Mouse (Mus musculus): Measurements from ENCODE around the gene Gm26938. TPM values are rescaled to one million over a fixed set of nuclear protein-coding genes. Genes with fewer than 3 reads are reported as not detected.

The Gm26938 gene
- total RNA-seq, 2 experiments from 2014 or later, result not detected

GRCm38 (mm10) chr5:139815964-139816363 is 10.2 kb downstream of the Gm26938 start:
- no peak for DNase-seq

DNA sequence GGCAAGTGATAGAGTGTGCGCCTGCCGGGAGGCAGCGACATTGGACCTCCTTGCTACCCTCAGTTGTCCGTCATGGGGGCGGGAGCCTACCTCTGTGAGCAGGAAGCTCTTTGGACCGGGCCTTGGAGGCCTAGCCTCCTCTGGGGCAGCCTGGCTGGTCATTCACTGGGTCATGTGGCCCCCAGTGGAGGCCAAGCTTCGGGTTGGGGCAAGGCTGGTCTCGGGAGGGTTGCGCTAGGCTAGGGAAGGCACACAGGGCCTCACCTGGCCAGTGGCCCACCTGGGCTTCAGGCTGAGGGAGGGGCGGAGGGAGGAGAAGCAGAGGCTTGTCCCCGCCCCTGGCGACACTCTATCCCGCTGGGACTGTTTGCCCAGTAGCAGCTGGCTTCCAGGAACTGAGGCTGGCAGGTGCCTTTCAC is 12.2 kb downstream of the Gm26938 start:
- DNase-seq, result no peak

GRCm38 (mm10) chr5:139813126-139813490 is 13.1 kb downstream of the Gm26938 start:
- DNase-seq, result no peak

DNA sequence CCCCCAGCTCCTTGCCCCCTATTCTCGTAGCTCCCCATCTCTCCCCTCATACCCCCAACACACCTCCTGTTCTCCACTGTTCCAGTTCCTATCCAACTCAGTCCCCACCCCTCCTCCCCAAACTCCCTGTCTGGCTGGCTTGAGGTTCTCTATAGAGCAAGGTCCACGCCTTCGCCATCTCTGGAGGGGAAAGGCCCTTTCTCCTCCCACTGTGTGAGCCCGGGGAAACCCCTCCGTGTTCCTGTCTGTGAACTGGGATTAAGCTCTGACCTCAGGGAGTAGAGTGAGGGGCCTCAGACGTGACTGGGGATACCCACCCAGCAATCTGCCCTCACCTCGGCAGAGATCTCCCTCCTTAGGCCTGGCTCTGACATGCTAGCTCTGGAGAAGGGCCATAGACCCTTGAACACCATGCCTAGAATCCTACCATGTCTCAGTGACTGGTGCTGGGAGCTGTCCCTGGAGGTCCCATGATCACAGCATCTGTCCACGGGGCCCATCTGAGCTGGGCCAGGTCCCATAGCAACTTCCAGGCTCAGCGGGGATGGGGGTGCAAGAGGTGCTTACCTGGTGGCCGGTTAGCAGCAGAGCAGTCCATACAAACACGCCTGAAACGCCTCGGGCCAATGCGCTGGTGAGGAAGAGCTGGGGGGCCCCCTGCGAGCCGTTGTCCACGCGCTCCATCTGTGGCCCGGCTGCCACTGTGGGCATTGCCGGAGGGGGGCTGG is 13.6 kb downstream of the Gm26938 start:
- no peak for DNase-seq

DNA sequence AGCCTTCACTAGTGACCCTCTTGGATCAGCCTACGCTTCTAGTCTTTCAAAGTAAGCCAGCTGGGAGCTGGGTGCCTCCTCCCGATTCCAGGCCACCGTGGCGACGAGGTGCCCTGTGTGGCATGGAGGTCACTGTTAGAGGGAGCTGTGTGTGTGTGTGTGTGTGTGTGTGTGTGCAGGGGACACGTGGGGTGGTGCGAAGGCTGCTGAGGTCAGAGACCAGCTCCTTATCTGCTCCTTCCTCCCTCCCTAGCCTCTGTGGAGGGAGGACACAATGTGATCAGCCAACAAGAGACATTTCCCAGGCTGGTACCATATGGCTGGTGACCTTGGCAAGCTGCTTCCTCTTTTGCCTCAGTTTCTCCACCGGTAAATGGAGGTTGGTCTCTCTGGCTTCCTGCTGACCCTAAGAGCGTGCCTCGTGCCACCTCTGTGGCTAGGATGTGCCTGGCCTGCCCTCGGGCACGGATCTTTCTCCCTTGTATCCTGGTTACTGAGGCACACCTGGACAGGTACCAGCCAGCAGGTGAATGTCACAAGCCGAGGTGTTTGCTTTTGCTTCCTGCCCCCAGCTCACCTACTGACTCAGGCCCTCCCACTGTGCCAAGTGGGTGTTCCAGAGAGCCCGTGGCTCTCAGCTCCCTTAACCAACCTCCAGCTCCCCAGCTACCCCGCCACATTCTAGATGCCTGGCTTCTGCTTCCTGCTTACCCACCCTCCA is 14.4 kb downstream of the Gm26938 start:
- no peak for DNase-seq

- no peak for DNase-seq
Measured at GRCm38 (mm10) chr5:139809397-139809796, 16.8 kb downstream of the Gm26938 start.

GRCm38 (mm10) chr5:139805924-139806323 is 20.3 kb downstream of the Gm26938 start:
- DNase-seq, result no peak

DNA sequence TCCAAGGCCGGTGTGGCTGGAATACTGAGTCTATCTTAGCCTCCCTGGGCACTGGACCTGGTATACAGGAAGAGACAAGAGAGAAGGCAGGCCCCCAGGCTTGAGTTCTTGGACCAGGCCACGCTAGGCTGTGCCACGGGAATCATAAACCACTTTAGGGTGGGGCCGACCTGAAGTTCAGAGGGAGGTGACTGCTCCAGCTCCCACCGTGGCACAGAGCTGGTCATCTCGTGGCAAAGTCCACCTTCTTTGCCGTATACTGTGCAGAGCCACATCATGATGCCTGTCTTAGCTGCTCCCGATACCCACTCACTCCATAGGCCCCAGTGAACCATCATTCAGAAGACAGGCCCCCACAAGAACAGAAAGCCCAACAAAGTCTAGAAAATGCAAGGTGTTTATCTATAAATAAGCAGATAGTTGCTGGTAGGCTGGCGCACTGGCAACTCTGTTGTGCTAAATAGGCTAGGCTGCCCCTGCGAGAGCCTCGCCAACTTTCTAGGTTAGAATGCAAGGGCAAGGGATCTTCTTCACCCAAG is 21.6 kb downstream of the Gm26938 start:
- DNase-seq, result no peak

GRCm38 (mm10) chr5:139804107-139804551 is 22.1 kb downstream of the Gm26938 start:
- DNase-seq, result no peak

- peak; percentile 55 to 63 for DNase-seq
Measured at GRCm38 (mm10) chr5:139803601-139804102, 22.6 kb downstream of the Gm26938 start.

DNA sequence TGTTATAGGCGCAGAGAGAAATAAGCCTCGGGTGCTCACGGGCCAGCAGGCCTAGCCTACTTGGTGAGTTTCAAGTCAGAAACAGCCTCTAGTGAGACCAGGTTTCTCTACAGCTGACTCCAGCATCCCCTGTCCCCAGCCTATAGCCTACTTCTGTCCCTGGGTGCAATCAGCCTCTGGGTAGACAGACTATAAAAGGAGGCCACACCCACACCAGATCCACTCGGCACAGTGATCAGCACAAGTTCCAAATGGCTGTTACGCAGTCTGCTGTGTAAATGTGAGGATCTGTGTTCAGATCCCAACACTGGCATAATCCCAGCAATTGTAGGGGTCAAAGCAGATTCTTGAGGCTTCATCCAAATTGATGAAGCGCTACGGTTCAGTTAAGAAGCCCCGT is 23.0 kb downstream of the Gm26938 start:
- DNase-seq, result no peak

GRCm38 (mm10) chr5:139801880-139802279 is 24.3 kb downstream of the Gm26938 start:
- DNase-seq, result no peak

- no peak for DNase-seq
Measured at GRCm38 (mm10) chr5:139801231-139801630, 25.0 kb downstream of the Gm26938 start.

- no peak for DNase-seq
Measured at GRCm38 (mm10) chr5:139799801-139800590, 26.2 kb downstream of the Gm26938 start.

DNA sequence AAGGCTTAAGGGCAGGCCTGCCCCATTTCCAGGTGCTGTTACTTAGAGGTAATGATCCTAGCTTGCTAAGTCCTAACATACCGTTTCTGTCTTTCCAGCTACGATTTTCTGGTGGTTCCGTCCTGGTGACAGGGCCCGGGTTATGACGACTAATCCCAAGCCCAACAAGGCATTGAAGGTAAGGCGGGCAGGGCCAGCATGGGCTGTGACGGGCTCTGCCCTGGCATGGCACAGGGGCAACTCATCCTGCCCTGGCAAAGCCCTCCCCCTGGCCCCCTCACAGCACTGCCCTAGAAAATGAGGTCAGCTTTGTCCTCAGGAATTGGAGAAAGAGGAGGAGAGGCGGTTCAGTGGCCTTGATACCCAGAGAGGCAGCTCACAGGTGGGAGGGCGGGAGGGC is 27.2 kb downstream of the Gm26938 start:
- DNase-seq, result no peak

DNA sequence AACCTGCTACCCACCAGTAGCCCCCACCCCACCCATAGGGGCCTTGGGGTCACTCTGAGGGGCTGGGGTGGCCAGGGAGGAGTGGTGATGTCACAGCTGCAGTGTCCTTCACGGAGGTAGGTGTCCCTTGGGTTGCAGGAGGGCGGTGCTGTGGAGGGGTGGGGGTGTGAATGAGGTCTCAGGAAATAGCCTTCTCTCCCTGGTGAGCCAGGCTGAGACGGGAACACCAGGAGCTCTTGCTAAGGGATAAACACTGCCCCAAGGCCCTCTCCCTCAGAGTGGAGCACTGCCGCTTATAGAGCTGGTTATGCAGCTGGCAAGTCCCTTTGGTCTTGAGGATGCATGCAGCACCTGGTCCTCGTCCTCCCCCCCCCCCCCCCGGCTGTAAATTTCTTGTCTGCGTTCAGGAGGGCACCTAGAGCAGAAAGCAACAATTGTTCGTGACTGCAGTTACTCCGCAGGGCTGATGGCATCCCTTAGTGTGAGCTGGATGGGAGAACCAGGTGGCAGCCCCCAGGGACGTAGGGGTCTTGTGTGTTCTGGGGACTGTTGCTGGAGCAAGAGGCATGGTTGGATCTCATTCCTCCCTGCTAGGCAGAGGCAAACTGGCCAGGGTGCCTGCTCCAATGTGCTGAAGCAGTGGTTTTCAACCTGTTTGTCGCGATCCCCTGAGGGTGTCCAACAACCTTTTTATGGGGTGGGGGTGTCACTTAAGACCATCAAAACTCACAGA is 27.9 kb downstream of the Gm26938 start:
- DNase-seq, result peak in 1 of 2 experiments; percentile 25

- DNase-seq, result peak; percentile 94
Measured at GRCm38 (mm10) chr5:139797473-139798167, 28.6 kb downstream of the Gm26938 start.

DNA sequence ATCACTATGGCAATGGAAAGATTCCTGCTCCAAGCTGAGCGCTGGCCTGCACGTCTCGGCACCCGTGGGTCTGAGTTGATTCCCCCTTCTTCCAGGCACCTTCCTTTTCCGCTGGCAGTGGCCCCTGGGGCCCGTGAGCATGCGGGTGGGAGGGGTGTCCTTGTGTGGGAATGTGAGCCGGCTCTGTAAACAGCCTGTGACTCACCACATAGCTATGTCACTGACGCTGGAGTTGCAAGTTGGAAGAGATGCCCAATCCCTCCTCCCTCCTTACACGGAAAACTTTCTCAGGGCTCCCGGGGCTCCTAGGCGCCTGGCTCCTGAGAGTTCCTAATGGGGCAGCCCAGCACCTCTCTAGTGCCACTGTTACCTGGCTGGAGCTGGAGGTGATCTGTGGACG is 29.3 kb downstream of the Gm26938 start:
- DNase-seq, result peak; percentile 95 to 97

GRCm38 (mm10) chr5:139796001-139796620 is 30.1 kb downstream of the Gm26938 start:
- peak in 1 of 2 experiments; percentile 62 for DNase-seq

DNA sequence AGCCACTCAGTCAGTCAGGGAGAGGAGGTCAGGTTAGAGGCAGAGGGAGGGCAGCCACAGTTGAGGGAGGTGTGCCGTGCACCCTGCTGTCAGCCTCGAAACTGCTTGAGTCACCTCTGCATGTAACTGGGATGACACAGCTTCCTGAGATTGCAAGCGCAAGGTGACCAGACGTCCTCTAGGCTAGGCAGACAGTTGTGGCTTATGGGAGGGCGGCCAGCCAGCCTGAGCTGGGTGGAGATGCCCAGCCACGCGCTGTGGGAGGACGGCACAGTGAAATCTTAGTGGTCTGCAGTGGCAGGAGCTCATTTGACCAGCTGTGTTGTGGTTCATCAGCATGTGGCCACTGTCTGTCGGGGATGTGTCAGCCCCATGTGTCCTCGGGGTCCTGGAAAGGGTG is 31.3 kb downstream of the Gm26938 start:
- DNase-seq, result peak; percentile 76 to 78
